Mouse (Mus musculus) gastrocnemius, postnatal 4 days (tissue): ENCODE measurements around the gene Fam83c. TPM values are rescaled to one million over a fixed set of nuclear protein-coding genes. Genes with fewer than 3 reads are reported as not detected.

Source experiments
- DNase-seq, 2 experiments: peaks; one replicate each; pipeline ENCODE4 v3.0.0; 2021 to 2022; ENCODE audit warnings: low spot score in 2 of 2, mixed read lengths in 2 of 2
- total RNA-seq, 2 experiments: library from RNA; stranded (reverse); gene quantifications; 2 replicates each; pipeline ENCODE4 v1.2.3; 2021

The Fam83c gene
- total RNA-seq, 2 experiments from 2014 or later, result not detected

DNA sequence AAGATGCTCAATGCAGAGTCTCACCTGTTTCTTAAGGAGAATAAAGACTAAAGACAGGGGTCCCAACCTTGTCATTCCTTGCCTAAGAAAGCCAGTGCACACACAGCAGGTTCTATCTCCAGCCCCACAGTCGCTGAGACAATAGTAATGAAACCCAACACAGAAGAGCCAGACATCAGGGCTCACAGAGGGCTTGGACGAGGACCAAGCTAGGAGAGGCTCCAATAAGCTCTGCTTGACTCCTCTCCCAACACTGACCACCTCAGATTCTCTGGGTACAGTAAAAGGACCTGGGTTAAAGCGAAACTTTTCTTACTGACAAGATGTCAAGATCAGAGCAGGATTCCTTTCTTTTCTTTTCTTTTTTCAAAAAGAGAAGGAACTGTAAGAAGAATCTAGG is 36.0 kb downstream of the Fam83c start:
- no peak for DNase-seq

DNA sequence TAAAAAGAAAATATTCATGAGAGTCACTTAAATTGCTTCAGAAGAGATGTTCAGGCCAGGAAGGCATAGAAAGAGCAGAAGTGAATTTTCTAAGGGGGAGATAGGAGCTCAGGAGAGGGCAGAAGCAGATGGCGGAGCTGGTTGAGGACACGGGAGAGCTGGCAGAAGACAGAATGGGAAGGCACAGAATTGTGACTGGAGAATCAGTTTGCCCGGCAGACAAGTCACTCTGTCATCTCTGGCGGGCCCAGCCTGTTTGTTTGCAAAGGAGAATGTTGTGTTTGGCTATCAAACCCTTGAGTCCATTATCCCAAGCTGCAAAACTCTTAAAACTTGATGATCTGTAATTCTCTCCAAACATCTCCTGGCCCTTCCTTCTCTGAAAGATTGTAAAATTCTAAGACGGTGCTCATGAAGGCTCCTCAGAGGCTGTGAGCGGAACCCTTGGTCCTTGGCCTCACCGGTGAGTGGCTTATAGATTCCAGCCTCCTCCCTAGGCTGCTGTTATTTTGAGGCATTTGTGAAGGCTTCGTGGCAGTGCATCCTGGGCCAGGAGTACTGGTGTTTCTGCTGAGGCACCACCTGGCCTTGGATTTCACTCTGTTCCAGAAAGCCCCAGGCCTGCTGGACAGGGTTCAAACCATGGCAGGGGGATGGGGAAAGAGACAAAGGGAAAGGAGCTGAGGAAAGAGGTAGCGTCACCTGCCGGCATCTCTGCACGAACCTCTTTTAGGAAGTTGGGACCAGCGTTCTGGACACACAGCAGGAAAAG is 39.8 kb downstream of the Fam83c start:
- DNase-seq, result no peak

DNA sequence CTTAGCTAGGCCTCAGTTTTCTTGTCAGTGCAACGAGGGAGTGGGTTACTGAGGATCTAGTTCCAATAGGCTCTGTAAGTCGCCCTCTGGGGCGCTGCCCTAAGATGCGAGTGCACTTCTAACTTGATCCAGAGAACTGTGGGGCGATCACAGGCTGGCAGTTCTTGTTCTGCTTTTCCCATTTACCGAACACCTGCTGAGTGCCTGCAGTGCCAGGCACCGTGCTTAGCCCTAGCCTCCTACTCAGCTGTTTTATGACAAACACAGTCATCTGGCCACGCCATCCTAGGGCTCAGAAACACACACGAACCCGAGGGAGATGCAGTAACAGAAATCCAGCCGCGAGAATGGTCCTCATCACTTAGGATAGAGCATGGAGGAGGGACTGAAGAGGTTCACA is 41.8 kb downstream of the Fam83c start:
- DNase-seq, result no peak

DNA sequence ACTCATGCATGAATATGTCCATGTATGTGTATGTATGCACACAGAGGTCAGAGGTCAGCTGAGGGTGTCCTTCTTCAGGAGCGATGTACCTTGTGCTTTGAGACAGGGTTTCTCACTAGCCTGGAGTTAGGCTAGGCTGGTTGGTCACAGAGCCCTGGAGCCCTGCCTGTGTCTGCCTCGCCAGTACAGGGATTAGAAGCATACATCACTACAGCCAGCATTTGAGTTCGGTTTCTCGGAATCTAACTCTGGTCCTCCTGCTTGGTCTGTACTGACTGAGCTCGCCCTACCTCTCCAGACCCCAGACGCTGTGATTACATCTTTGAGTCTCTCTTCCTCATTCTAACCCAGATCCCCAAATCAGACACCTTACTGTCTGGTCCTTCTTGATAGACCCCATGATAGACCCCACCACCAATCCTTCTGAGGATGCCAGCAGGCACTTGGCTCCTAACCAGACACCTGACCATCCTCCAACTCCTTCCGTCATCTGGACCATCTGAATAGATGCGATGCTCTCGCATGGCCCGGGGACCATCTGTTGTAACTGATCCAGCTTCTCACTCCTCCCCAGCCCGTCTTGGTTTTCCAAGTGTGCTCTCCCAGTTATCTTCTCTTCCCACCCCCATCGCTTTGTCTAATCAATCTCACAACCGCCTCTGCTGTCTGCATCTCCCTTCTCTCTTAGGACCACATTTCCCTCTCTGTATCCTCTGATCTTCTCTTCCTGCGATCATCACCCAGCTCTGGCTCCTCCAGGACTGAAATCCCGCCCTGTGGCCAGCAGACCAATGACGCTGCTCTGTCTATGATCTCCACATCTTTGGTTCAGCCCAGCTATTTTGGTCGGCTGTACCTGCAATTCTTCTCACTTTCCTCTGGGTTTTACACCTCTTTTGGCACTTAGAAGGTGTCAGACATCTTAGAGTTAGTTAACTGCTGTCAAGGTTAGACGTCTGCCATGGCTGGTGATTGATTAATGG is 46.4 kb downstream of the Fam83c start:
- DNase-seq, result no peak

DNA sequence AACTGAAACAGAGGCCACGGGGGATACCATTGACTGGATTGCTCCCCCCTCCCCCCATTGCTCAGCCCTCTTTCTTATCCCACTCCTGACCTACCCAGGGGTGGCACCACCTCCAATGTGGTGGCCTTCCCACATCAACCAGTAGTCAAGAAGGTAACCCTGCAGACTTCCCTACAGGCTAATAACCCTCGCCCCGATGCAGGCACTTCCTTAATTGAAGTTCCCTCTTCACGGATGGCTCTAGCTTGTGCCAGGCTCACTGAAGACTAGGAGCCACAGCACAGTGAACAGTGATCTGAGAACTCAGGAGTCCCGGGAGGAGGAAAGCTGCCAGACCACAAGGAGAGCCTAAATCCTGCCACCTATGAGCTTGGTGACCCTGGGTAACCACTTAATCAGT is 47.7 kb downstream of the Fam83c start:
- no peak for DNase-seq

DNA sequence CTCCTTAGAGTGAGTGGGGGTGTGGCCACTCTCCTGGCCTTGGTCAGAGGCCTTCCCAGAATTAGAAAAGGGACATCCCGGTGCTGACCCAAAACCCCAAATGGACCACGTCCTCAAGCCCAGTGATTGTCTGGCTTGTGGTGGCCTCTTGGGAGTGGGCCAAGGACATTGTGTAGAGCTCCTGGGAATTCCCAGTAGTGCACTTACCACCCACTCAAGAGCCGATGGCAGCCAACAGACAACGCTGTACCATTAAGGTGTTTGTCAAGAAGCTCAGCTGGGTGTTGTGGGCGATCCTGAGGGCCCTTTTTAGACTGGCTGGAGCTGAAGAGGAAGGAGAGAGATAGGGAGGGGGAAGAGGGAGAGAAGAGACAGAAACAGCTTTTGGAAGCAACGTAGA is 50.1 kb downstream of the Fam83c start:
- DNase-seq, result no peak

DNA sequence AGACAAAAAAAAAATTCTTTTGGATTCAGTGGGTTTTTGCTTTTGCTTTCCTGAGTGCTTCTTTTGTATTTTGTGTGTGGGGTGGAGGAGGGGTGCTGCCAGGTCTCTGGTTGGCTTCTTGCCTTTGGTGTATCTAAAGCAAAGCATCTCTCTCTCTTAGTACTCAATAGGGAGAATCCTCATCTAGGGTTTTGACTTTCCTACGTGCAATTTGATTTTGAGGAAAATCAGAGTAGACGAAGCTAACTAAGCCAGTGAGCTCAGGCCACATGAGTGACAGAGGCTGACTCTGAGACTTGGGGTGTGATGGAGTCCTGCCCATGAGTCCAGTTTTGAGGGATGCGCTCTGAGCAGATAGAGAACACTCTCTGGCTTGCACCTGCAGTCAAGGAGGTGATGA is 55.1 kb downstream of the Fam83c start:
- no peak for DNase-seq

DNA sequence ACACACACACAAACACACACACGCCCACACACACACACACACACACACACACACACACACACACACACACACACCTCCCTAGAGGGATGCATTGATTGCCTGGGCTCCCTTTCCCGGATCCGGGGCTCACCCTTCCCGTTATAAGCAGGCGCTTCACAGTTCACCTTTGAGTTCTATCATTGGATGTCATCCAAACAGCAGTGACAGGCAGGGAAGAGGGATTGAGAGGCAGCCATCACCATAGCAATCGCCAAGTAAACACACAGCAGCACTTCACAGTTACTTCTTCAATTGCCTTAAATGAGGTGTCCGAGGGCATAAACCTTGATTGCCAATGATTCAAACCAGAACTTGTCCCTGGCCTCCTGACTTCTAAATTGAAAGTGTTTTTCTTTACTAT is 55.6 kb downstream of the Fam83c start:
- no peak for DNase-seq

DNA sequence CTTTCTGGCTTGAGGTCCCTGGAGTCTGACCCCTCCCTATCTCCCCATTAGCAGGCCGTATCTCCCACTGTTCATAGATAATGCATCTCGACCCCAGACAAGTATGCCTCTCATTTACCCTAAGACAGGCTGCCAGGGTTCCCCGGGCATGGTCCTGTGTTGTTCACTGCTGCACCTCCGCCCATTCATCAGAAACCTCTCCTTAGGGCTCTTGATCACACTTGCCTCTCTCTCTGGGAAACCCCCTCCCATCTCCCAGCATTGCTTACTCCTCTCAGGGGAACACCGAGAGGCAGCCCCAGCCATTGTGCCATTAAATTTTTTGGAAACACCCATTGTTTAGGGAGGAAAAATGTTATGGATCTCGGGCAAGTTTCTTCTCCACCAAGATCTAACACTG is 56.6 kb downstream of the Fam83c start:
- no peak for DNase-seq

DNA sequence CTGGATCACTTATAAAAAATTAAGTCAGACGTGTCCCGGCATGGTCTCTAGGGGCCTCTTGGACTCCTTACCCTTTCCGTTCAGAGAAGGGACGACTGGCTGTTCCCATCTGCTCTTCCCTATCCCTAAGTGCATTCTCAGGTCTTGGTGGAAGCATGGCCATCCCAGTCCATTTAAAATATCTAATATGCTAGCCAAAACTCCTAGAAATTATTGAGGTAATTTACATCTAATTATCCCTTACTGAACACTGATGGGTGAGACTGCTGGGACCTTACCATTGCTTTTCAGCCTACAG is 57.0 kb downstream of the Fam83c start:
- DNase-seq, result no peak

Other genes with a start within 250 kb of the Fam83c start
- 10 to 100 TPM; 12.4 to 14.2 TPM for gene Gss, start 242.0 kb downstream of the Fam83c start, total RNA-seq
- 10 to 100 TPM in 1 of 2 experiments, 1 to 10 TPM in 1; 8.8 to 11.1 TPM for gene Myh7b, start 223.6 kb downstream of the Fam83c start, total RNA-seq
- 100 to 1,000 TPM; 104 to 109 TPM for gene Trpc4ap, start 142.5 kb downstream of the Fam83c start, total RNA-seq
- gene Edem2, start 105.4 kb downstream of the Fam83c start, total RNA-seq, result 10 to 100 TPM; 12.4 to 13.3 TPM
- not detected for gene Gm17581, start 99.0 kb downstream of the Fam83c start, total RNA-seq
- gene Procr, start 83.7 kb downstream of the Fam83c start, total RNA-seq, result 10 to 100 TPM; 14.2 to 14.9 TPM
- under 1 TPM; 0.05 TPM for gene Mmp24, start 59.5 kb downstream of the Fam83c start, total RNA-seq
- 10 to 100 TPM; 11.4 to 13.5 TPM for gene BC029722, start 15.4 kb downstream of the Fam83c start, total RNA-seq
- 10 to 100 TPM; 74.9 to 79.4 TPM for gene Eif6, start 7.9 kb downstream of the Fam83c start, total RNA-seq
- 10 to 100 TPM; 75.1 to 80.2 TPM for gene Uqcc1, start 95.5 kb upstream of the Fam83c start, total RNA-seq
- gene Gm15557, start 105.9 kb upstream of the Fam83c start, total RNA-seq, result not detected
- under 1 TPM; 0.10 to 0.15 TPM for gene Gdf5, start 110.5 kb upstream of the Fam83c start, total RNA-seq
- 10 to 100 TPM; 19.0 to 22.7 TPM for gene Cep250, start 121.6 kb upstream of the Fam83c start, total RNA-seq
- gene 6430550D23Rik, start 173.1 kb upstream of the Fam83c start, total RNA-seq, result under 1 TPM; 0.23 to 0.59 TPM
- 10 to 100 TPM; 92.9 to 98.5 TPM for gene Ergic3, start 173.2 kb upstream of the Fam83c start, total RNA-seq
- not detected for gene Fer1l4, start 218.1 kb upstream of the Fam83c start, total RNA-seq
- gene Spag4, start 230.3 kb upstream of the Fam83c start, total RNA-seq, result 1 to 10 TPM in 1 of 2 experiments, under 1 TPM in 1; 0.49 to 1.1 TPM